Mouse (Mus musculus) neural tube, embryonic 15.5 days (tissue): ENCODE data around the gene Mllt11. TPM values are rescaled to one million over a fixed set of nuclear protein-coding genes. Genes with fewer than 3 reads are reported as not detected.

ENCODE experiments used
- ATAC-seq: fragments of 200-750 bp; cut with Nextera tagmentation; 2 replicates; pipeline ENCODE4 v1.8.0; 2017; ENCODE audit warnings: mild to moderate bottlenecking, moderate TSS enrichment, moderate library complexity; ENCODE audit not compliant: low FRiP score
- H3K27ac ChIP-seq: fragments of 300-500 bp; sonication (generic); replicated peaks from 2 replicates; pipeline ENCODE4 v1.5.1; 2015; ENCODE audit warnings: mild to moderate bottlenecking, inconsistent platforms
- H3K27me3 ChIP-seq: fragments of 300-500 bp; sonication (generic); replicated peaks from 2 replicates; pipeline ENCODE4 v1.6.1; 2015; ENCODE audit warnings: inconsistent platforms
- H3K36me3 ChIP-seq: fragments of 300-500 bp; sonication (generic); 2 replicates; pipeline ENCODE4 v1.6.1; 2015; ENCODE audit warnings: inconsistent platforms
- H3K4me1 ChIP-seq: fragments of 300-500 bp; sonication (generic); 2 replicates; pipeline ENCODE4 v1.6.1; 2015; ENCODE audit warnings: inconsistent platforms
- H3K4me2 ChIP-seq: fragments of 300-500 bp; sonication (generic); 2 replicates; pipeline ENCODE4 v1.6.1; 2015; ENCODE audit warnings: inconsistent platforms, mild to moderate bottlenecking, moderate library complexity
- H3K4me3 ChIP-seq: fragments of 300-500 bp; sonication (generic); replicated peaks from 2 replicates; pipeline ENCODE4 v1.5.1; 2015; ENCODE audit warnings: mild to moderate bottlenecking, inconsistent platforms
- H3K9ac ChIP-seq: fragments of 300-500 bp; sonication (generic); replicated peaks from 2 replicates; pipeline ENCODE4 v1.6.1; 2015; ENCODE audit warnings: mild to moderate bottlenecking, inconsistent platforms
- H3K9me3 ChIP-seq: fragments of 300-500 bp; sonication (generic); replicated peaks from 2 replicates; pipeline ENCODE4 v1.6.1; 2016; ENCODE audit warnings: inconsistent platforms
- WGBS: fragments of 180-500 bp; shearing (Covaris S2); methylation state at CpG from one replicate; pipeline ENCODE4 v1.1.7; 2015; ENCODE audit warnings: mixed read lengths; 5-methylcytosine and 5-hydroxymethylcytosine counted together
- polyA plus RNA-seq: library from polyadenylated mRNA; unstranded; fragments of >200 nt; fragmentation: Nextera tagmentation; extraction: Ambion mirVana; gene quantifications from 2 replicates; pipeline ENCODE4 v1.2.1, GENCODE M21; 2015

Mllt11 gene
- polyA plus RNA-seq, 1 experiment from 2014 or later: 346 TPM

- Histone ChIP-seq H3K9ac (no peak overlapping the region), H3K27ac (no peak overlapping the region), H3K4me2 (no peak overlapping the region), H3K4me1 (peaks cover 3% of the 10 kb centered on the region; the same call in 1 of the 2 replicates), H3K4me3 (no peak overlapping the region), H3K9me3 (no peaks in the 10 kb centered on the region), H3K27me3 (no peaks in the 10 kb centered on the region), H3K36me3 (peaks cover 12% of the 10 kb centered on the region; the same call in 1 of the 2 replicates)
- 88% methylated on average over 5 of the region's 5 CpGs for WGBS
- ATAC-seq: no peak
Measured at GRCm38 (mm10) chr3:95178948-95179347, 53.0 kb downstream of the Mllt11 start.

GRCm38 (mm10) chr3:95177583-95177982 lies 54.4 kb downstream of the Mllt11 start:
- 64% methylated on average over 6 of the region's 6 CpGs for WGBS
- peaks cover 10% of the 10 kb centered on the region for H3K36me3 ChIP-seq

DNA sequence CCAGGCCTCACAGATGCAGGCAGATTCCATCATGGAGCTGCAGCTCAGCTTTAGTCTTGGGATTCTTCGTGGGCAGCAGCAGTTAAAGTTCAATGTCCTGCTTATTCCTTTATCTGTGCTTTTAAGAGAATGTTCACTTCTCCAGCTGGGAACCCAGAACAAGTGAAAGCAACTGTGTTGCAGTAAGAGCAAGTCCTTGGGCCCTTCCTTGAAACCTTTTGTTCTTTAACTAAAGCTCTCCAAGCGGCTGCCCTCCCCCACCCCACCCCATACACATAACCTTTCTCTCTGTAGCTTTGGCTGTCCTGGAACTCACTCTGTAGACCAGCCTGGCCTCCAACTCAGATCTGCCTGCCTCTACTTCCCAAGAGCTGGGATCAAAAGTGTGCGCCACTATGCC lies 55.5 kb downstream of the Mllt11 start:
- 75% methylated on average over 3 of the region's 3 CpGs for WGBS
- H3K27ac ChIP-seq: no peak overlapping the region
- H3K4me3 ChIP-seq: no peak overlapping the region
- no peak for ATAC-seq
- no peak overlapping the region for H3K4me2 ChIP-seq
- H3K36me3 ChIP-seq: peaks cover 19% of the 10 kb centered on the region
- H3K27me3 ChIP-seq: peaks cover 11% of the 10 kb centered on the region
- no peak overlapping the region for H3K9ac ChIP-seq
- H3K4me1 ChIP-seq: peaks cover 20% of the 10 kb centered on the region
- H3K9me3 ChIP-seq: no peaks in the 10 kb centered on the region

More at GRCm38 (mm10) chr3:95177583-95177982, 54.4 kb downstream of the Mllt11 start:
- Histone ChIP-seq H3K27ac (no peak overlapping the region), H3K9me3 (no peaks in the 10 kb centered on the region), H3K9ac (no peak overlapping the region), H3K4me2 (no peak overlapping the region), H3K4me1 (peaks cover 16% of the 10 kb centered on the region), H3K4me3 (no peak overlapping the region), H3K27me3 (0 out of 2 replicates have a peak, but pooled peaks cover under 1% of the 10 kb centered on the region)
- no peak for ATAC-seq

GRCm38 (mm10) chr3:95174011-95174592 lies 57.9 kb downstream of the Mllt11 start:
- no peak overlapping the region for H3K4me3 ChIP-seq
- H3K9ac ChIP-seq: no peak overlapping the region
- ATAC-seq: peak; percentile 49
- peaks cover 35% of the 10 kb centered on the region for H3K27me3 ChIP-seq
- no peak overlapping the region for H3K27ac ChIP-seq
- H3K4me1 ChIP-seq: peaks cover 20% of the 10 kb centered on the region
- 10% methylated on average over 16 of the region's 16 CpGs for WGBS
- peak overlapping the region; percentile 51 for H3K4me2 ChIP-seq
- no peaks in the 10 kb centered on the region for H3K9me3 ChIP-seq
- H3K36me3 ChIP-seq: peaks cover 43% of the 10 kb centered on the region

- no peak overlapping the region for H3K9ac ChIP-seq
- peaks cover 42% of the 10 kb centered on the region for H3K27me3 ChIP-seq
- H3K4me3 ChIP-seq: peak overlapping the region; percentile 14
- peak overlapping the region; percentile 51 for H3K4me2 ChIP-seq
- H3K27ac ChIP-seq: no peak overlapping the region
- H3K4me1 ChIP-seq: peaks cover 20% of the 10 kb centered on the region
- peaks cover 50% of the 10 kb centered on the region for H3K36me3 ChIP-seq
- WGBS: 7% methylated on average over 56 of the region's 58 CpGs
- H3K9me3 ChIP-seq: no peaks in the 10 kb centered on the region
- ATAC-seq: 0 out of 2 replicates have a peak, but pooled peaks have one; percentile 26
Measured at GRCm38 (mm10) chr3:95173256-95173949, 58.6 kb downstream of the Mllt11 start.

GRCm38 (mm10) chr3:95172526-95173255 lies 59.3 kb downstream of the Mllt11 start:
- Histone ChIP-seq H3K27me3 (peaks cover 47% of the 10 kb centered on the region), H3K4me2 (peak overlapping the region; percentile 51), H3K4me3 (peak overlapping the region; percentile 14; the same call in 1 of the 2 replicates), H3K27ac (no peak overlapping the region), H3K9ac (no peak overlapping the region), H3K36me3 (peaks cover 57% of the 10 kb centered on the region), H3K4me1 (peaks cover 20% of the 10 kb centered on the region), H3K9me3 (no peaks in the 10 kb centered on the region)
- no peak for ATAC-seq
- 18% methylated on average over 75 of the region's 84 CpGs for WGBS

DNA sequence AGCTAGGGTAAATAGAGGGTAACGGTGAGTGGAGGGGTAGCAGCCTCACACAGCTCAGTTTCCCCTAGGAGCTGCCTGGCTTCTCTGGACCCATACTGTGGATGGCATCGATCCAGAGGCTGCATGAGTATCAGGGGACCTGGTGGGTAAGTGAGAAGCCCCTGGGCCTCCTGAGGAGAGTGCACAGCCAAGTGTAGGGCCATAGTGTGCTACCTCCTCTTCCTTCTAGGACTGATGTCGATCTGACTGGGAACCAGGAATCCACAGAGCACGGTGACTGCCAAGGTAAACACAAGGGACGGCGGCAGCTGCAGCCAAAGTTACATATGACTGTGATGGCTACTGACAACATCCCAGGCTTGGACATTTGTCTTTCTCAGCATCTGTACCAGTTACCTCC lies 60.9 kb downstream of the Mllt11 start:
- Histone ChIP-seq H3K27ac (no peak overlapping the region), H3K9me3 (no peaks in the 10 kb centered on the region), H3K36me3 (peaks cover 73% of the 10 kb centered on the region), H3K4me3 (no peak overlapping the region), H3K4me2 (no peak overlapping the region), H3K9ac (no peak overlapping the region), H3K4me1 (peaks cover 20% of the 10 kb centered on the region), H3K27me3 (peaks cover 53% of the 10 kb centered on the region)
- WGBS: 68% methylated on average over 6 of the region's 6 CpGs
- ATAC-seq: no peak

DNA sequence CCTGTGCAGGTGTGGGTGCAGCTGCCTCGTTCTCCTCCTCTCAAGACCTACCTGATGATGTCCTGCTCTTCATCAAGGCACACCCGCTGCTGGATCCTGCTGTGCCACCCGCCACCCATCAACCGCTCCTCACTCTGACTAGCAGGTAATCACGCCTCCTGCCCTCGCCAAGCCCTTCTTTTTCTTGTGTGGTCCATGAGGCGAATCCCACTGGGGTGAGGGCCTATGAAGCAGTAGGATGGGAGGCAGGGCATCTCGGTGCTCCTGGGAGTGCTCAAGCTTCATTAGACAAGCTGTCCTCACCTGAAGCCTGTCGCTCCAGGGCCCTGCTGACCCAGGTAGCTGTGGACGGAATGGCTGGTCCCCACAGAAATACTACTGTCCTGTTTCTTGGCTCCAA lies 62.0 kb downstream of the Mllt11 start:
- no peaks in the 10 kb centered on the region for H3K9me3 ChIP-seq
- no peak for ATAC-seq
- H3K4me1 ChIP-seq: peaks cover 20% of the 10 kb centered on the region
- H3K27ac ChIP-seq: no peak overlapping the region
- H3K9ac ChIP-seq: no peak overlapping the region
- 90% methylated on average over 10 of the region's 10 CpGs for WGBS
- no peak overlapping the region for H3K4me2 ChIP-seq
- peaks cover 80% of the 10 kb centered on the region for H3K36me3 ChIP-seq
- H3K4me3 ChIP-seq: no peak overlapping the region
- peaks cover 53% of the 10 kb centered on the region for H3K27me3 ChIP-seq

Other genes starting within 250 kb of the Mllt11 start
- 16.6 and 17.7 TPM in 2 replicates for gene Zfp687, start 216.7 kb downstream of the Mllt11 start, polyA plus RNA-seq
- gene Psmd4, start 189.6 kb downstream of the Mllt11 start, polyA plus RNA-seq: 264 and 266 TPM in 2 replicates
- gene Pip5k1a, start 125.2 kb downstream of the Mllt11 start, polyA plus RNA-seq: 15.5 and 16.5 TPM in 2 replicates
- gene Vps72, start 121.1 kb downstream of the Mllt11 start, polyA plus RNA-seq: 142 and 151 TPM in 2 replicates
- gene Tmod4, start 107.7 kb downstream of the Mllt11 start, polyA plus RNA-seq: 1.3 and 1.5 TPM in 2 replicates
- 86.7 and 88.4 TPM in 2 replicates for gene Scnm1, start 98.2 kb downstream of the Mllt11 start, polyA plus RNA-seq
- 38.1 and 46.0 TPM in 2 replicates for gene Lysmd1, start 98.1 kb downstream of the Mllt11 start, polyA plus RNA-seq
- gene Tnfaip8l2, start 89.8 kb downstream of the Mllt11 start, polyA plus RNA-seq: 3.0 and 5.6 TPM in 2 replicates
- gene Sema6c, start 71.7 kb downstream of the Mllt11 start, polyA plus RNA-seq: 17.7 and 24.4 TPM in 2 replicates
- gene Gabpb2, start 14.3 kb downstream of the Mllt11 start, polyA plus RNA-seq: 2.8 and 3.9 TPM in 2 replicates
- 46.2 and 55.5 TPM in 2 replicates for gene Cdc42se1, start 3.4 kb downstream of the Mllt11 start, polyA plus RNA-seq
- 0.13 and 0.18 TPM in 2 replicates for gene Gm128, start 9.4 kb upstream of the Mllt11 start, polyA plus RNA-seq
- gene Bnipl, start 19.0 kb upstream of the Mllt11 start, polyA plus RNA-seq: 0.29 TPM in 1 of 2 replicates, not detected in the other
- gene Mindy1, start 49.2 kb upstream of the Mllt11 start, polyA plus RNA-seq: 37.3 and 37.4 TPM in 2 replicates
- gene Prune1, start 49.9 kb upstream of the Mllt11 start, polyA plus RNA-seq: 57.3 and 61.7 TPM in 2 replicates
- gene Anxa9, start 75.0 kb upstream of the Mllt11 start, polyA plus RNA-seq: 0.40 and 0.41 TPM in 2 replicates
- gene Cers2, start 82.6 kb upstream of the Mllt11 start, polyA plus RNA-seq: 93.4 and 102 TPM in 2 replicates
- gene Setdb1, start 125.0 kb upstream of the Mllt11 start, polyA plus RNA-seq: 37.6 and 38.3 TPM in 2 replicates
- not detected in 2 replicates for gene 4930558C23Rik, start 170.7 kb upstream of the Mllt11 start, polyA plus RNA-seq
- gene Arnt, start 202.2 kb upstream of the Mllt11 start, polyA plus RNA-seq: 14.2 and 20.5 TPM in 2 replicates